Mouse (Mus musculus) neural tube, embryonic 15.5 days (tissue): ENCODE results near the gene Pex13. TPM values are rescaled to one million over a fixed set of nuclear protein-coding genes. Genes with fewer than 3 reads are reported as not detected.
"Not testable (repeated sequence)": the region's sequence is repeated elsewhere in the genome, so short reads cannot be mapped to it uniquely, and the experiment has no call there.

Experiments used
- ATAC-seq: fragments of 200-750 bp; cut with Nextera tagmentation; 2 replicates; pipeline ENCODE4 v1.8.0; 2017; ENCODE audit warnings: mild to moderate bottlenecking, moderate TSS enrichment, moderate library complexity; ENCODE audit not compliant: low FRiP score
- H3K27ac ChIP-seq: fragments of 300-500 bp; sonication (generic); replicated peaks from 2 replicates; pipeline ENCODE4 v1.5.1; 2015; ENCODE audit warnings: mild to moderate bottlenecking, inconsistent platforms
- H3K27me3 ChIP-seq: fragments of 300-500 bp; sonication (generic); replicated peaks from 2 replicates; pipeline ENCODE4 v1.6.1; 2015; ENCODE audit warnings: inconsistent platforms
- H3K36me3 ChIP-seq: fragments of 300-500 bp; sonication (generic); 2 replicates; pipeline ENCODE4 v1.6.1; 2015; ENCODE audit warnings: inconsistent platforms
- H3K4me1 ChIP-seq: fragments of 300-500 bp; sonication (generic); 2 replicates; pipeline ENCODE4 v1.6.1; 2015; ENCODE audit warnings: inconsistent platforms
- H3K4me2 ChIP-seq: fragments of 300-500 bp; sonication (generic); 2 replicates; pipeline ENCODE4 v1.6.1; 2015; ENCODE audit warnings: inconsistent platforms, mild to moderate bottlenecking, moderate library complexity
- H3K4me3 ChIP-seq: fragments of 300-500 bp; sonication (generic); replicated peaks from 2 replicates; pipeline ENCODE4 v1.5.1; 2015; ENCODE audit warnings: mild to moderate bottlenecking, inconsistent platforms
- H3K9ac ChIP-seq: fragments of 300-500 bp; sonication (generic); replicated peaks from 2 replicates; pipeline ENCODE4 v1.6.1; 2015; ENCODE audit warnings: mild to moderate bottlenecking, inconsistent platforms
- H3K9me3 ChIP-seq: fragments of 300-500 bp; sonication (generic); replicated peaks from 2 replicates; pipeline ENCODE4 v1.6.1; 2016; ENCODE audit warnings: inconsistent platforms
- WGBS: fragments of 180-500 bp; shearing (Covaris S2); methylation state at CpG from one replicate; pipeline ENCODE4 v1.1.7; 2015; ENCODE audit warnings: mixed read lengths; 5-methylcytosine and 5-hydroxymethylcytosine counted together
- polyA plus RNA-seq: library from polyadenylated mRNA; unstranded; fragments of >200 nt; fragmentation: Nextera tagmentation; extraction: Ambion mirVana; gene quantifications from 2 replicates; pipeline ENCODE4 v1.2.1, GENCODE M21; 2015

Pex13 gene
- polyA plus RNA-seq, 1 experiment from 2014 or later = 34.5 TPM

DNA sequence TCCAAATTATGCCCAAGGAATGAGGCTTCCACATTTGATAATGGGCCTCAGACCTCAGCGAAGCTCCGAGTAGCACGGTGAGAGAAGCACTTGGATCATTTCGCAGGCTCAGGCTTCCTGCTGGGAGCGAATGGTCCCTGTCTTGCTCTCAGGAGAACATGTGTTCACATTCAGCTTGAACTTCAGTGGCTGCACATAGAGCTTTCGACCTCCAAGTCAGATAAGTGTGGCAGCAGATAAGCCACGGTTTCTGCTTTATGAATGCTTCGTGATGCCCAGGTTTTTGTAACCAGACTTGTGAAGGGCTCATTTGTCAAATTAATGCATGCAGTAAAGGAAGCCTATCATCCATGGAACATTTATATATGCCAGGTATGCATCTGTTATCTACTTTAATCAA, 31.2 kb downstream of the Pex13 start:
- Histone ChIP-seq H3K9me3 (no peaks in the 10 kb centered on the region), H3K4me1 (peaks cover 19% of the 10 kb centered on the region), H3K27ac (peak overlapping the region; percentile 58; the same call in 1 of the 2 replicates), H3K4me2 (0 out of 2 replicates have a peak overlapping the region, but pooled peaks have one; percentile 67), H3K36me3 (0 out of 2 replicates have a peak, but pooled peaks cover 3% of the 10 kb centered on the region), H3K4me3 (no peak overlapping the region), H3K9ac (no peak overlapping the region), H3K27me3 (no peaks in the 10 kb centered on the region)
- 61% methylated on average over 8 of the region's 8 CpGs for WGBS
- no peak for ATAC-seq

DNA sequence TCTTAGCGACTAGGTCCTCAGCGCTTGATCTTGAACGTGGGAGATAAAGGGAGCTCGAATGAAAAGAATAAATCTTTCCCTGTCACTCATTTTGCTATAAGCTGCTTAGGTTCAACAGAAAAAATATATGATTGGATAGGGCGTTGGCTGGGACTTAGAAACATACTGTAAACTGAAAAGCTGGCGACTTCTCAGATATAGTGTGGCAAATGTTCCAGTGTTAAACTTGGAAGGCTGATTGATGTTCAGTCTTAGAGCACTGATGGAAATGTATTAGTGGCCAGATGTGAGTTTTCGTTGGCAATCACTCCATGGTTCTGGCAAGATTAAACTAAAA, 31.9 kb downstream of the Pex13 start:
- H3K4me1 ChIP-seq = peaks cover 19% of the 10 kb centered on the region
- 5% methylated on average over 7 of the region's 7 CpGs for WGBS
- peak overlapping the region; percentile 67 for H3K4me2 ChIP-seq
- H3K9ac ChIP-seq = peak overlapping the region; percentile 15
- H3K9me3 ChIP-seq = no peaks in the 10 kb centered on the region
- peak overlapping the region; percentile 93 for H3K27ac ChIP-seq
- H3K36me3 ChIP-seq = 0 out of 2 replicates have a peak, but pooled peaks cover 3% of the 10 kb centered on the region
- H3K27me3 ChIP-seq = no peaks in the 10 kb centered on the region
- H3K4me3 ChIP-seq = peak overlapping the region; percentile 83
- peak; percentile 36 for ATAC-seq

DNA sequence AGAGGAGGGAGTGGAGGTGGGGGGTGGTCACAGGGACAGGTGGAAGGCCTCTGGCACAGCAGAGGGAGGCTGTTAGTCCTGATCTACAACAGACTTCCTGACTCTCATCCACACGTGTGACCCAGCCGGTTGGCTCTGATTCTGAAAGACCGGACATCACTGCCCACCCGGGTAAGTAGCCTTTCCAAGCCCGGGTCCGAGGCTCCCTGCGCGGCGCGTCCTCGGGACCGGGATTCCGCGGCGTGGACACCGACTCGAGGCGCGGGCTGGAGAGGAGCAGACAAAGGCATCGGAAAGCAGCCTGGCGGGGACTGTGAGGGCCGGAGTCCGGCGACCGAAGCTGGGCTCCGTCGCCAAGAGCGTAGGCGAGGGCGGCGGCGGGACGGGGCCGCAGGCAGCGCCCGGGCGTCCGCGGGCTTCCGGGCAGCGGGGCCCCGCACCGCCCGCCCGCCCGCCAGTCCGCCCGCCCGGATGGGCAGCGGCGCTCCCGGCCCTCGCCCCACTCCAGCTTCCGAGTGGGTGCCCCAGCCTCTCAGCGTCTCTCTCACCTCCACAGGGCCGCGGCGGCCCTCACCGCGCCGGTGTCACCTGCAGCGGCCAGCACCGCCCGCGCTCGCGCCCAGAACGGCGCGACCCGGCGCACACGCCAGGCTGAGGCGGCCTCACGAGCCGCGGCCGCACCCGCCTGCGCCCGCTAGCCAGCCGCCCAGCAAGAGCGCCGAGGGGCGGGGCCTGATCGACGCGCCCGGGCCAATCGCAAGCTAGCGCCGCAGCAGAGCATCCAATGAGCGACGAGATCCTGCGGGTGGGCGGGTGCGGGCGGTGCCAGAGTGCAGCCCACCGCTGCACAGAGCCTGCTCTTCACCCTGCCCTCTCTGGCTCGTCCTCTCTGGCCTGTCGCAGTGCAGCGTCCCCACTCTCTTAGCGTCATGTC, 32.5 kb downstream of the Pex13 start, which contains the start of gene 0610010F05Rik:
Gene 0610010F05Rik, minus strand, starts transcription at position 695 of the 934 bp plus-strand sequence.
- H3K9ac ChIP-seq = peak within 1 kb of the TSS; percentile 97
- peak within 1 kb of the TSS; percentile 83 for H3K4me3 ChIP-seq
- under 1% methylated on average over 99 of the region's 103 CpGs for WGBS
- peak within 1 kb of the TSS; percentile 93 for H3K27ac ChIP-seq
- H3K4me1 ChIP-seq = peaks cover 19% of the 10 kb centered on the region
- H3K4me2 ChIP-seq = peak within 1 kb of the TSS; percentile 67
- peaks cover 8% of the 10 kb centered on the region for H3K36me3 ChIP-seq
- no peaks in the 10 kb centered on the region for H3K9me3 ChIP-seq
- ATAC-seq = peak; percentile 100
- H3K27me3 ChIP-seq = no peaks in the 10 kb centered on the region

DNA sequence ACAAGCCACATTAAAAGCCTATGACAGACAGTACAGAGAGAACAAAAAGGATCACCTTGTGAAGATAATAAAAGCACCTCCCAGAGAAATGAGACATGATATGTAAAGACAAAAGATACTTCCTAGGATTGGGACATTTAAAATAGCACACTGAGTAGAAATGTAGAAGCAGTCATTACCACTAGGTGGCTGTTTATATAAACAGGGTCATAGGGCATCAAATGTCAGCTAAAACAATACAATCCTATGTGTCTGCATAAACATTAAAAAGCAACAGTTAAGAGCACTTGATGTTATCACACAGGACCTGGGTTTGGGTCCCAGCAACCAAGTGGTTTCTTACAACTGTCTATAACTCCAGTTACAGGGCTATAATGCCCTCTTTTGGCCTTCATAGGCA, 35.1 kb downstream of the Pex13 start:
- peaks cover 12% of the 10 kb centered on the region for H3K36me3 ChIP-seq
- H3K27ac ChIP-seq = no peak overlapping the region
- H3K9ac ChIP-seq = no peak overlapping the region
- no peaks in the 10 kb centered on the region for H3K9me3 ChIP-seq
- no peak overlapping the region for H3K4me2 ChIP-seq
- ATAC-seq = no peak
- no peaks in the 10 kb centered on the region for H3K27me3 ChIP-seq
- H3K4me1 ChIP-seq = peaks cover 19% of the 10 kb centered on the region
- H3K4me3 ChIP-seq = no peak overlapping the region

DNA sequence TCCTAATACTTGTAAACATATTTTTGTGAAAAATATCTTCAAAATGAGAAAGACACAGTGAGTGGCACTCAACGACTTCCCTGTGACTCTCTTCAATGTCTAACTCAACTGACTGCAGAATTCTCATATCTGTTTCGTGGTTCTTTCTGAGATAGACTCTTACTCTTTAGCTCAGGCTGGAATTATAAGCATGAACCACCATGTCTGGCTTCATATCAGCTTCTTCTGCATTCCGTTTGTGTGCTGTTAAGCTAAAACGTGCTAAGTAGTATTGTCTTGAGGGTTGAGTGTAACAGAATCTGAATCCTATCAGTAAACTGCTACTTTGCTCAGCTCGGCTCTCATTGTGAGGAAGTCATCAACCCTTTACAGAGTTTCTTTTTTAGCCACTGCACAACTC, 46.8 kb downstream of the Pex13 start:
- Histone ChIP-seq H3K36me3 (peaks cover 24% of the 10 kb centered on the region), H3K4me3 (no peak overlapping the region), H3K27ac (no peak overlapping the region), H3K9me3 (no peaks in the 10 kb centered on the region), H3K4me1 (no peaks in the 10 kb centered on the region), H3K4me2 (no peak overlapping the region), H3K27me3 (no peaks in the 10 kb centered on the region), H3K9ac (no peak overlapping the region)
- 91% methylated on average over 5 of the region's 5 CpGs for WGBS
- no peak for ATAC-seq

DNA sequence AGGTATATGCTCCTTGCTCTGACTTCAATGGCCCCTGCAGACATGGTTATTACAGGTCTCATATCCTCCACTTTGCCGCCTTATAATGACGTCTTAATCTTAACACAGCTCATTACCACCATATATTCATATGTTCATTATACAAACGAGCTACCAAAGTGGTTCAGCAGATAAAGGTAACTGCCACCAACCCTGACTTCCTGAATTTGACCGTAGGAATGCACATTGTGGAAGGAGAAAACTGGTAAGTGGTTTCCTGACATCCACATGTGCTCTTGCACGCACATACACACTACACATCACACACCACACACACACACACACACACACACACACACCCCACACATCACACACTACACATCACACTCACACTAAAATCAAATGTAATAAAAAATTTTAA, 51.2 kb downstream of the Pex13 start:
- 88% methylated on average over 5 of the region's 5 CpGs for WGBS
- Histone ChIP-seq H3K4me2 (no peak overlapping the region), H3K4me1 (no peaks in the 10 kb centered on the region), H3K4me3 (no peak overlapping the region), H3K27me3 (no peaks in the 10 kb centered on the region), H3K36me3 (peaks cover 21% of the 10 kb centered on the region), H3K9ac (no peak overlapping the region), H3K27ac (no peak overlapping the region), H3K9me3 (no peaks in the 10 kb centered on the region)
- no peak for ATAC-seq

DNA sequence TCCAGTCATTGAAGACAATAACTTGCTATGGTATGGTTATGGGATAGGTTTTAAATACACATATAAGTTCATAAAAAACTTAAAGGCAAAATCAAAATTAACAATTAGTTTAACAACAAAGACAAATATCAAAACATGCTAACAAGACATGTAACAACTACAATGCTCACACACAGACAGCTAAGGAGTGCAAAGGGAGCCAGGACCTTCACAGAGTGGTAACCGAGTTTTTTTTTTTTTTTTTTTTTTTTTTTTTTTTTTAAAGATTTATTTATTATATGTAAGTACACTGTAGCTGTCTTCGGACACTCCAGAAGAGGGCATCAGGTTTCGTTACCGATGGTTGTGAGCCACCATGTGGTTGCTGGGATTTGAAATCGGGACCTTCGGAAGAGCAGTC, 58.5 kb downstream of the Pex13 start:
- not testable (repeated sequence) for ATAC-seq, H3K27ac ChIP-seq, H3K9ac ChIP-seq, H3K4me3 ChIP-seq, H3K4me2 ChIP-seq, H3K9me3 ChIP-seq, H3K4me1 ChIP-seq, H3K27me3 ChIP-seq
- peaks cover 54% of the 10 kb centered on the region for H3K36me3 ChIP-seq
- 94% methylated on average over 6 of the region's 6 CpGs for WGBS

Other genes with a start within 250 kb of the Pex13 start
- 85.7 and 93.8 TPM in 2 replicates for gene Ahsa2, start 167.9 kb downstream of the Pex13 start, polyA plus RNA-seq
- gene 1700093K21Rik, start 144.8 kb downstream of the Pex13 start, polyA plus RNA-seq = not detected in 2 replicates
- gene 0610010F05Rik, start 32.3 kb downstream of the Pex13 start, polyA plus RNA-seq = 102 and 123 TPM in 2 replicates
- gene Pus10, start 285 bp downstream of the Pex13 start, polyA plus RNA-seq = 11.3 and 14.9 TPM in 2 replicates
- gene Rel, start 105.0 kb upstream of the Pex13 start, polyA plus RNA-seq = 0.55 and 0.93 TPM in 2 replicates
- 15.9 and 17.3 TPM in 2 replicates for gene Papolg, start 229.3 kb upstream of the Pex13 start, polyA plus RNA-seq